Mouse (Mus musculus): ENCODE results near the gene Tmem234.

GRCm38 (mm10) chr4:129631867-129632266 is 31.4 kb downstream of the Tmem234 start:
- no peak for TF ChIP-seq POLR2A (IDR thresholded peaks at IDR 0.05; ENCODE audit: control insufficient read depth, low read depth, low read length)
- no peak for TF ChIP-seq CTCF (IDR thresholded peaks at IDR 0.05; ENCODE audit: control insufficient read depth, insufficient read depth, insufficient replicate concordance, low read depth, low read length)

Measured in testis, adult 2 months (tissue).